Mouse (Mus musculus) heart, postnatal 0 days (tissue): Measurements from ENCODE around the gene Dio2.

ENCODE experiments used
- CTCF ChIP-seq: IDR thresholded peaks from 2 replicates; pipeline ENCODE4 v1.5.1; 2016; ENCODE audit warnings: antibody characterized with exemption, control low read depth, low read depth
- EP300 ChIP-seq: IDR thresholded peaks from 2 replicates; pipeline ENCODE4 v1.6.1; 2016; ENCODE audit warnings: antibody characterized with exemption, low read depth

DNA sequence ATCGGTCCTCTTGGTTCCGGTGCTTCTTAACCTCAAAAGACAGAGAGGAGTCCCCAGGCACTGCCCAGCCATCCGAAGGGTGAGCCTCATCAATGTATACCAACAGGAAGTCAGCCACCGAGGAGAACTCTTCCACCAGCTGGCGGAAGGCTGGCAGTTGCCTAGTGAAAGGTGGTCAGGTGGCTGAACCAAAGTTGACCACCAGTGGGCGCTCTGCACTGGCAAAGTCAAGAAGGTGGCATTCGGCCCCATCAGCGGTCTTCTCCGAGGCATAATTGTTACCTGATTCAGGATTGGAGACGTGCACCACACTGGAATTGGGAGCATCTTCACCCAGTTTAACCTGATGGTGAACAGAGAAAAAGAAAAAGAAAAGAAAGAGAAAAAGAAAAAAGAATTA lies 8.6 kb downstream of the Dio2 start:
- TF ChIP-seq CTCF: peak; percentile 77
- TF ChIP-seq EP300: no peak
